Mouse (Mus musculus) stomach, embryonic 16.5 days (tissue): ENCODE results near the gene 2510002D24Rik. TPM values are rescaled to one million over a fixed set of nuclear protein-coding genes. Genes with fewer than 3 reads are reported as not detected.
"Not testable (repeated sequence)": the region's sequence is repeated elsewhere in the genome, so short reads cannot be mapped to it uniquely, and the experiment has no call there.

Experiments used
- ATAC-seq: fragments of 200-750 bp; cut with Nextera tagmentation; 2 replicates; pipeline ENCODE4 v1.8.0; 2017; ENCODE audit warnings: moderate number of reproducible peaks, moderate TSS enrichment; ENCODE audit not compliant: insufficient read depth, low FRiP score
- H3K27ac ChIP-seq: fragments of 300-500 bp; sonication (generic); 2 replicates; pipeline ENCODE4 v1.5.1; 2014; ENCODE audit warnings: low read length
- H3K27me3 ChIP-seq: fragments of 300-500 bp; sonication (generic); 2 replicates; pipeline ENCODE4 v1.6.1; 2014; ENCODE audit warnings: low read length, control low read depth, mixed read lengths; ENCODE audit not compliant: control insufficient read depth, insufficient read depth
- H3K36me3 ChIP-seq: fragments of 300-500 bp; sonication (generic); 2 replicates; pipeline ENCODE4 v1.6.1; 2014; ENCODE audit warnings: low read length; ENCODE audit not compliant: control insufficient read depth, insufficient read depth
- H3K4me1 ChIP-seq: fragments of 300-500 bp; sonication (generic); 2 replicates; pipeline ENCODE4 v1.6.1; 2014; ENCODE audit warnings: low read length, control low read depth, mixed read lengths; ENCODE audit not compliant: control insufficient read depth, insufficient read depth
- H3K4me2 ChIP-seq: fragments of 300-500 bp; sonication (generic); 2 replicates; pipeline ENCODE4 v1.6.1; 2014; ENCODE audit warnings: low read depth, low read length, mixed read lengths
- H3K4me3 ChIP-seq: fragments of 300-500 bp; sonication (generic); replicated peaks from 2 replicates; pipeline ENCODE4 v1.5.1; 2014; ENCODE audit warnings: mild to moderate bottlenecking, low read length
- H3K9ac ChIP-seq: fragments of 300-500 bp; sonication (generic); 2 replicates; pipeline ENCODE4 v1.6.1; 2014; ENCODE audit warnings: low read length
- H3K9me3 ChIP-seq: fragments of 300-500 bp; sonication (generic); replicated peaks from 2 replicates; pipeline ENCODE4 v1.6.1; 2016; ENCODE audit warnings: low read length, control low read depth; ENCODE audit not compliant: control insufficient read depth
- WGBS: fragments of 180-500 bp; shearing (Covaris S2); extraction: QIAGEN DNeasy Blood & Tissue Kit; methylation state at CpG from one replicate; pipeline ENCODE4 v1.1.7; 2014; 5-methylcytosine and 5-hydroxymethylcytosine counted together
- polyA plus RNA-seq: library from polyadenylated mRNA; unstranded; fragments of >200 nt; fragmentation: Nextera tagmentation; extraction: Ambion mirVana; gene quantifications from 2 replicates; pipeline ENCODE4 v1.2.1, GENCODE M21; 2015

The 2510002D24Rik gene
- polyA plus RNA-seq, 1 experiment from 2014 or later, result 47.8 TPM

DNA sequence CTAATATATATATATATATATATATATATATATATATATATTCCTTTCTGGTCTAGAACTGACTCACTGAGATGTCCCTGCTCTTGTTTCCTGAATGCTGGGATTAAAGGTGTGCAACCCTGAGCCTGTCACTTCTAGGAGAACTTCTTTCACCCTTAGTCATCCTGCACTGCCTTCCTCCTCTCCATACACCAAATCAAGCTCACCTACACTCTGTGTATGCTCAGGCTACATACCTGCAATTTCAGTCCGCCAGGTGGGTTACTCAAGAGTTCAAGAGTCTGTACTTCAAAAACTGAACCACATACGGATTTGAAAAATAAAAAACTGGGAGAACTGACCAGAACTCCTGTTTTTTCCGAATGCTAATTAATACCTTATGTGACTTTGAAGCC lies 308 bp upstream of the 2510002D24Rik start:
- Histone ChIP-seq H3K9me3 (no peaks in the 10 kb centered on the region), H3K27me3 (no peaks in the 10 kb centered on the region), H3K4me2 (peak overlapping the region; percentile 64), H3K27ac (no peak overlapping the region), H3K4me3 (peak overlapping the region; percentile 71), H3K4me1 (peaks cover 4% of the 10 kb centered on the region; the same call in 1 of the 2 replicates), H3K9ac (no peak overlapping the region), H3K36me3 (0 out of 2 replicates have a peak, but pooled peaks cover 2% of the 10 kb centered on the region)
- ATAC-seq, result peak; percentile 64; the same call in 1 of the 2 replicates
- 25% methylated on average over 3 of the region's 3 CpGs for WGBS

DNA sequence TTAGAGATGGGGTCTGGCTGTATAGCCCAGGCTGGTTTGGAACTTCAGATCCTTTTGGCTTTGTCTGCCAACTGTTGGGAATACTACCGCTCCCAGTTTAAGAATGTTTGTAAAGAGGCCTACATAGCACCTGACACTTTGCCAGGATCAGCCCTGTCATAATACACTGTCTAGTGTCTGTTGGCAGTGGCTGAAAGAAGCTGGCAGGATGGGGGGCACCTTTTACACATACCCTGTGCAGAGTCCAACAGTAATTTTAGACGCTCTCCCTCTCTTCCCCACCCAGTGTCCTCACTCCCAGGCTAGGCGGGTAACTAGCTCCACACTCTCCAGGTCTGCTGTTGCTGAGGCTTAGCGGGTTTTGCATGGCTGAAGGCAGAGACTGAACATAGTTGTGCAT lies 2.0 kb downstream of the 2510002D24Rik start:
- no peaks in the 10 kb centered on the region for H3K27me3 ChIP-seq
- H3K9ac ChIP-seq, result no peak overlapping the region
- no peak overlapping the region for H3K4me3 ChIP-seq
- H3K4me2 ChIP-seq, result no peak overlapping the region
- H3K4me1 ChIP-seq, result peaks cover 4% of the 10 kb centered on the region; the same call in 1 of the 2 replicates
- ATAC-seq, result no peak
- no peaks in the 10 kb centered on the region for H3K9me3 ChIP-seq
- H3K36me3 ChIP-seq, result no peaks in the 10 kb centered on the region
- H3K27ac ChIP-seq, result no peak overlapping the region
- WGBS, result 90% methylated on average over 4 of the region's 4 CpGs

DNA sequence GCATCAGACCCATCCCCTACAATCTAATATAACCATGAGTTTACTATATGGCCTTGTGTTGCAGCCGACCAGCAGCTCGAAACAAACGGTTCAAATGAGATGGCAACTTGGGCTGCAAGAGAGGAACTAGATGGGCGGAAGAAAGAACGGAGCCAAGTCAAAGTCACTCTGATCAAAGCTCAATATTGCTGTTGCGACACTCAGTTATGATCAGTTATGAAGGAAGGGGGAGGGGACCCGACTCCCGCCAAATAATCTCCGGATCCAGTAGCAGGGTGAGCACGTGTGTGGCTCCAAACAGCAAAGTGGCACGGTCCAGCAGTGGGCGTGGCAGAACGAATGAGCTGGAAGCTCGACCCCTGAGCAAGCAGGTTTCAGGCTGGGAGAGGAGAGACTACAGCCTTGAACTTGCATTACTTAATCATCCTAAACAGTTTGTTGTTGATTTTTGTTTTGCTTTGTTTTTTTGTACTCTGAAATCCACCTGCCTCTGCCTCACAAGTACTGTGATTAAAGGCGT lies 10.0 kb downstream of the 2510002D24Rik start:
- ATAC-seq, result no peak
- Histone ChIP-seq H3K4me3 (no peak overlapping the region), H3K27ac (no peak overlapping the region), H3K27me3 (no peaks in the 10 kb centered on the region), H3K4me1 (no peaks in the 10 kb centered on the region), H3K9ac (no peak overlapping the region), H3K9me3 (no peaks in the 10 kb centered on the region), H3K4me2 (no peak overlapping the region), H3K36me3 (no peaks in the 10 kb centered on the region)
- WGBS, result 82% methylated on average over 15 of the region's 15 CpGs

DNA sequence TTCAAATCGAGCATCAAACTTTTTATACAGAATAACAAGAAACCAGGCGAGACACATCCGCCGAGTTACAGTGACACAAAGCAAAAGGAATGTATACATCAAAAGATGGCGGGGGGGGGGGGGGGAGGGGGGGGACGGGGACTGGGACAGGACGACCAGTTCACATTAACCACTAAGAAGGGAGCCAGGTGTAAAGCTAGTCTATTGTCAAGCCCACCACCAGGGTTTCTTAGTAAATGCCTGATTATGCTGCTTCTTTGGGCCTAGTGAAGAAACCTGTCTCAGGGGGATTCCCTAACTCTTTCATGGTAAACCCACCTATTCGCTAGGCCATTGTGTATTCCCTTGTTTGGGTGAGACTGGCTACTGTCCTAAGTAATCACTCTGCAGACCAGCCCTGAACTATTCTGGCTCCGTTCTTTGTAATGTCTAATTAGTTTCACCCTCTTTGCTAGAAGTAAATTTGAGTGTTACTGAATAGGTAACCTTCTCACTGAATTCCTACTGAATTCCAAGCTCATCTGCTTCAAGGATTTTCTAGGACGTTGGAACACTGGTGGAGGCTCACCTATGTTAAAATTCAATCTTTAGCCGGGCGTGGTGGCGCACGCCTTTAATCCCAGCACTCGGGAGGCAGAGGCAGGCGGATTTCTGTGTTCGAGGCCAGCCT lies 13.3 kb downstream of the 2510002D24Rik start:
- WGBS, result 87% methylated on average over 15 of the region's 17 CpGs
- not testable (repeated sequence) for H3K4me2 ChIP-seq, H3K36me3 ChIP-seq, H3K9me3 ChIP-seq, H3K9ac ChIP-seq, H3K27me3 ChIP-seq, H3K4me3 ChIP-seq, ATAC-seq, H3K4me1 ChIP-seq, H3K27ac ChIP-seq

DNA sequence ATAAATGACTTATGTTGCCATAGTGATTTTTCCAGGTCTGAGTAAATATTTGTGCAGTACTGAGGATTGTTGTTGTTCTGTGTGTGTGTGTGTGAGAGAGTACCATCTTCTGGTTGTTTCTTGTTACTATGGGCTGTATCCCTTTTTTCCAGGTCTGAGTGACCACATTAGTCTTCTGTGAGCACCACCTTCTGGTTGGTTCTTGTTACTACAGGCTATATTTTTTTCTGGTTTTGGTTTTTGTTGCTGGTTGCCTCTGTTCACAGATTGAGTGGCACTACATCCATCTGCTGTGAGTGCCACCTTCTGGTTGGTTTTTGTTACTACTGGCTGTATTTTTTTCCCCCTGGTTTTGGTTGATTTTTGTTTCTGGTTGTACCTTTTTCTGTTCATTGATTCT lies 22.2 kb downstream of the 2510002D24Rik start:
- Histone ChIP-seq H3K27me3 (no peaks in the 10 kb centered on the region), H3K36me3 (no peaks in the 10 kb centered on the region), H3K4me3 (no peak overlapping the region), H3K4me2 (no peak overlapping the region), H3K27ac (no peak overlapping the region), H3K9me3 (no peaks in the 10 kb centered on the region), H3K9ac (no peak overlapping the region), H3K4me1 (no peaks in the 10 kb centered on the region)
- no peak for ATAC-seq

DNA sequence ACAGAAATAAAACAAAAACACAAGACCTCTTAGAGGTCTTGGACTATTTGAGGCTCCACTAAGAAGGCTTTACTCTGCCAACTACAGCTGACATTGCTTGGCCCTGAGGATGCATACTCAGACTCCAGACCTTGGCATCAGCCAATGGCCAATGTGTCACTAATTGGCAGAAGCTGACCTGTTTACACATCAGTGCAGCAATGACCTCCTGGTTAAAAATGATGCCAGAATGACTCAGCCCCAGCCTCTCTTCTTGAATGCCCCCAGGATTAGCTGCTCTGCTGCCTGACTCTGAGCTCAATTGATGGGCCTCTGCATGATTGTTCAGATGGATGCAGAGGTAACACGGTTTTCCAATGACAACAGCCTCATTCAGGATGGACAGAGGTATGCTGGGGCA lies 23.8 kb downstream of the 2510002D24Rik start:
- Histone ChIP-seq H3K9me3 (no peaks in the 10 kb centered on the region), H3K36me3 (no peaks in the 10 kb centered on the region), H3K4me3 (no peak overlapping the region), H3K27ac (no peak overlapping the region), H3K4me1 (no peaks in the 10 kb centered on the region), H3K9ac (no peak overlapping the region), H3K27me3 (no peaks in the 10 kb centered on the region), H3K4me2 (no peak overlapping the region)
- no peak for ATAC-seq
- WGBS, result 55% methylated on average over 1 of the region's 1 CpGs

DNA sequence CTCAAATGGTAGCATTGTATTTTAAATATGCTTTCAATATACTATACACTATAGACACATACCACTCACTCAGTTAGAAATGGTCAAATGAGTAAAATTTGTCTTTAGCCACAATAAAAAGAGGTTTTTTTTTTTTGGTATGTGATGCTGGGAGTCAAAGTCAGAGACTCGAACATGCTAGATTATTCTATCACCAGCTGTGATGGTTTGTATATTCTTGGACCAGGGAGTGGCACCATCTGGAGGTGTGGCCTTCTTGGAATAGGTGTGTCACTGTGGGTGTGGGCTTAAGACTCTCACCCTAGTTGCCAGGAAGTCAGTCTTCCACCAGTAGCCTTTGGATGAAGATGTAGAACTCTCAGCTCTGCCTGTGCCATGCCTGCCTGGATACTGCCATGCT lies 34.1 kb downstream of the 2510002D24Rik start:
- ATAC-seq, result not testable (repeated sequence)

DNA sequence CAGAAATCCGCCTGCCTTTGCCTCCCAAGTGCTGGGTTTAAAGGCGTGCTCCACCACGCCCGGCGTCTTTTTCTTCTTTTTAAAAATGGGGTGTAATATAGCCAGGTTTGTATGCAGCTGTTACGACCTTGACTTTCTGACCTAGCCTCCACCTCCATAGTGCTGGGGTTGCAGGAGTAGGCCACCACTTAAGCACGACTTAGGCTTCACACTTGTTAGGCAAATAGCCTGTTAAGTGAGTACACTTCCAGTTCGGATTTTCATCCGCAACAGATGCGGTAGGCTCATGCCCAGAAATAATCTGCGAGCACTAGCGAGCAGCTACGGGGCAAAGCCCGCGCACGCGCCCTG lies 39.7 kb downstream of the 2510002D24Rik start:
- ATAC-seq, result no peak; the same call in 1 of the 2 replicates
- Histone ChIP-seq H3K4me1 (peaks cover 4% of the 10 kb centered on the region), H3K9me3 (no peaks in the 10 kb centered on the region), H3K9ac (peak overlapping the region; percentile 89), H3K27ac (peak overlapping the region; percentile 96), H3K4me2 (peak overlapping the region; percentile 73), H3K4me3 (peak overlapping the region; percentile 79), H3K36me3 (peaks cover 14% of the 10 kb centered on the region), H3K27me3 (no peaks in the 10 kb centered on the region)
- WGBS, result 1% methylated on average over 17 of the region's 17 CpGs

More for the DNA sequence above, 34.1 kb downstream of the 2510002D24Rik start:
- not testable (repeated sequence) for H3K9ac ChIP-seq, H3K4me3 ChIP-seq, H3K4me1 ChIP-seq, H3K27me3 ChIP-seq, H3K4me2 ChIP-seq, H3K27ac ChIP-seq, H3K9me3 ChIP-seq
- peaks cover 12% of the 10 kb centered on the region for H3K36me3 ChIP-seq
- 69% methylated on average over 1 of the region's 1 CpGs for WGBS

DNA sequence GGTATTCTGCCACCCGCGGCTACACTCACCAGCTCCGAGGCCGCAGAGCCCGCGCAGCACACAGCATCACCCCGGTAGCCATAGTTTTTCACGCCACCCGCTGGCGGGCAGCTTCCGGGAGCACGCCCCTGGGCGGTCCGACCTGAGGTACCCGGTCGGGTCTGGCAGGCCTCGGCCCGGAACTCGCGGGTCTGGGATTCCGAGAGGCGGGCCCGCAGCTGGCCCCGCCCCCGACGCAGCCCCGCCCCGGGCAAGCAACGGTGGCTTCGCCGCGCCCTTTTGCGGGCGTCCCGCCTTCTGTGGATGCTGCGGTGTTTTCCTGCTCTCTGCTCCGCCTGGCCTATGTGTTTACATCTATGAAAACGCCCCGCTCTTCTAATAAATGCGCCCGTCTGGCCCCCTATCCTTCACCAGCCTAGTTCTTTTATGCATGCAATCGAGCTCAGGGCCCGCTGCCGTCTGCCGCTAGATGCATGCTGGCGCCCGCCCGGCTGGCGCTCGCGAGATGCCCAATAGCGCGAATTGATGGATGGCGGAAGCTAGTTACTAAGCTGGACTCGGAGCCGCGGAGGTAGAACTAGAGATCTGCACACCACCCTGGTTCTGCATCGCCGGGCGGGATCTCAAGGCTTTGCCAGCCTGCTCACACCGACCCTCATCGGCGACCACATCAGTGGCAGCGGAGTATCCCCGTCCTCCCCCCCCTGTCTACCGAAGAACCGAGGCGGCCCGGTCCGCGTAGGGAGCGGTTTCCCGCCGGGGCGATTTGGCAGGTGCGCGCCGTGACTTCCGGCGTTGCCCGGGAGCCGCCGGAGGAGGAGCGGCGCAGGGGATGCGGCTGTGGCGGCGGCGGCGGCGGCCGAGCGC lies 40.3 kb downstream of the 2510002D24Rik start, which contains the start of the genes Mrpl40 and Hira:
TSS of gene Mrpl40 (minus strand) at position 421 of the 867 bp plus-strand sequence.
TSS of gene Hira (plus strand) at position 596 of the 867 bp plus-strand sequence.
- Histone ChIP-seq H3K9ac (peak within 1 kb of the TSS; percentile 89), H3K4me1 (peaks cover 4% of the 10 kb centered on the region), H3K4me2 (peak within 1 kb of the TSS; percentile 81), H3K4me3 (peak within 1 kb of the TSS; percentile 79), H3K36me3 (peaks cover 8% of the 10 kb centered on the region), H3K27ac (peak within 1 kb of the TSS; percentile 96), H3K9me3 (no peaks in the 10 kb centered on the region), H3K27me3 (no peaks in the 10 kb centered on the region)
- peak; percentile 95 for ATAC-seq
- WGBS, result under 1% methylated on average over 91 of the region's 93 CpGs
